Mouse (Mus musculus): ENCODE results near the gene Atoh8.
A peak's percentile ranks its signal among the peaks of the same experiment; 100 is the strongest.

Atoh8 gene

DNA sequence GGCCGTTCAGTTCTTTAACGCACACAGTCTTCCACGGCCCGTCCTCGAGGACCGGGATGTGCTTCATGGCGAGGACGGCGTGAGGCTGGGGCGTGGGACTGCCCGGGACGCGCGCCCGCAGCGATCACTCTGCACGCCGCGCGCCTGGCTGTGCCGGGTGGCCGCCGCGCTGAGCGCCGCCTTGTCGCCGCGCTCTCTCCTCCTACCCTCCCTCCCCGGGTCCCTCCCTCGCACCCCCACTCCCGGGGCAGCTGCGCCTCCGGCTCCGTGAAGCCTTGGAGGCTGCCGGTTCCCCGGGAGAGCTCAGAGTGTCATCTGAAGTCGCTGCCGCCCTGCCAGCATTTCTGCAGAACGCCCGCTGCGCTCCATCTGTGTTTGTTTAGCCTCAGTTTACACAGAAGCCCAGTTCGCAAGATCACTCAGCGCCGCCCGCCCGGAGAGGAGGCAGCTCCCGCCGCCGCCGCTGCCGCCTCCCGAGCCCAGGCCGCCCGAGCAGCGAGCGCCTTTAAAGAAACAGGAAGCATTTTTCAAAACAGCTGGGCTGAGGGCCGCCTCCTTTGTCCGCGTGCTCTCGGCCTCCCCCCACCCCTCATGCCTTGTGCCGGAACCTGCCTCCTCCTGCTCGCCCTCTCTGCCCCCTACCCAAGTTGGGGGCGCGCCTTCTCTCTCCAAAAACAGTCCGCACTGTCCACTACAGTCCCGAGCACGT lies at the start of gene Atoh8:
TSS of gene Atoh8 (minus strand) at position 480 of the 709 bp plus-strand sequence.
- Histone ChIP-seq H3K36me3 (ENCODE audit: insufficient read depth, low read length) (no peaks in the 10 kb centered on the region), H3K27me3 (ENCODE audit: insufficient read depth, low read length) (peaks cover 98% of the 10 kb centered on the region), H3K4me3 (replicated peaks; ENCODE audit: low read length) (peak within 1 kb of the TSS; percentile 79), H3K4me1 (replicated peaks; ENCODE audit: low read depth, low read length) (peaks cover 25% of the 10 kb centered on the region), H3K9me3 (ENCODE audit: low read length) (no peaks in the 10 kb centered on the region)
- no peak for TF ChIP-seq POU5F1 (IDR thresholded peaks at IDR 0.05; ENCODE audit: borderline replicate concordance, low read length)
- TF ChIP-seq CTCF (conservative IDR thresholded peaks at IDR 0.05; ENCODE audit: low read length) = no peak
- no peak for TF ChIP-seq NANOG (IDR thresholded peaks at IDR 0.05; ENCODE audit: borderline replicate concordance, low read length)

DNA sequence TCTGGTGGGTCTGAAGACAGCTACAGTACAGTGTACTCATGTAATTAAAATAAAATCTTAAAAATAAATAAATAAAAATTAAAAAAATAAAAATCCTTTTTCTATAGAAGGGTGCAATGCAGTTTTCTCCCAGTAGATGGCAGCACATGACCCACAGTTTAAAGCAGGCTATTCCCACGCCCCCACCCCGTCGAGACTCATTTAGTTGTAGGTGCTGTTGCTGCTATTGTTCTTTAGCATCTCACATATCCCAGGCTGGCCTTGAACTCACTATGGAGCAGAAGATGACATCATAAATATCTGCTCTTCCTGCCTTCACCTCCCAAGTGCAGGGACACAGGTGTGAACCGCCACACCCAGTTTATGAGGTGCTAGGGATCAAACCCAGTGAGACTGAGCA lies 48.5 kb upstream of the Atoh8 start:
- TF ChIP-seq POU5F1 (IDR thresholded peaks at IDR 0.05; ENCODE audit: borderline replicate concordance, low read length) (no peak), CTCF (conservative IDR thresholded peaks at IDR 0.05; ENCODE audit: low read length) (peak; percentile 80), NANOG (IDR thresholded peaks at IDR 0.05; ENCODE audit: borderline replicate concordance, low read length) (no peak)

DNA sequence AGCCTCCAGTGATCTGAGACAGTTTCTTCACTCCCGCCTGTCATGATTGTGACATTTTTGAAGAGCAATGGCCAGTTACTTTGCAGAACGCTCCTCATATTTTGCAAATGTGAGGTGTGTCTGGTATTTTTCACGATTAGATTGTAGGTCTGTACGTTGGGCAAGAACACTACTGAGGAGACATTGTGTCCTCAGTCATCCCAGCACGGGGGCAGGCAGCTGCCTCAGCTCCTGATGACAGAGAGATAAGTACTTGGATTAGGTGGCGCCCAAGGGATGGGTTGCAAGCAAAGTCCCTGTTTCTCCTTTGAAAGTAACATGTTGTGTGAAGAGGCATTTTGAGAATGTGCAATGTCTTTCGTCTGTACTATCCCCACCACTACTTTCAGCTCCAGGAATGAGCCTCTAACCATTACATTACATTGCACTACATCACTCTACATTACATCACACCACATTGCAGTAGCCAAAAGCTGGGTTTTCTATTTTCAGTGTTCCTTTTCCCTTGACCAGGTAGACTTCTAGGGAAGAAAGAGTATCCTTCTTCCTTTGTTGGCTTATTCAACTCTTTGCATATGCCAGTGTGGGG lies 45.1 kb upstream of the Atoh8 start:
- TF ChIP-seq CTCF (conservative IDR thresholded peaks at IDR 0.05; ENCODE audit: low read length) (no peak), NANOG (IDR thresholded peaks at IDR 0.05; ENCODE audit: borderline replicate concordance, low read length) (no peak), POU5F1 (IDR thresholded peaks at IDR 0.05; ENCODE audit: borderline replicate concordance, low read length) (no peak)
- Histone ChIP-seq H3K27me3 (ENCODE audit: insufficient read depth, low read length) (peaks cover 4% of the 10 kb centered on the region; the same call in 1 of the 2 replicates), H3K4me3 (replicated peaks; ENCODE audit: low read length) (no peak overlapping the region), H3K4me1 (replicated peaks; ENCODE audit: low read depth, low read length) (no peaks in the 10 kb centered on the region), H3K36me3 (ENCODE audit: insufficient read depth, low read length) (no peaks in the 10 kb centered on the region), H3K9me3 (ENCODE audit: low read length) (no peaks in the 10 kb centered on the region)

More for the DNA sequence above, 48.5 kb upstream of the Atoh8 start:
- Histone ChIP-seq H3K4me3 (replicated peaks; ENCODE audit: low read length) (no peak overlapping the region), H3K36me3 (ENCODE audit: insufficient read depth, low read length) (no peaks in the 10 kb centered on the region), H3K9me3 (ENCODE audit: low read length) (no peaks in the 10 kb centered on the region), H3K4me1 (replicated peaks; ENCODE audit: low read depth, low read length) (peaks cover 10% of the 10 kb centered on the region; the same call in 1 of the 2 replicates), H3K27me3 (ENCODE audit: insufficient read depth, low read length) (no peaks in the 10 kb centered on the region)

DNA sequence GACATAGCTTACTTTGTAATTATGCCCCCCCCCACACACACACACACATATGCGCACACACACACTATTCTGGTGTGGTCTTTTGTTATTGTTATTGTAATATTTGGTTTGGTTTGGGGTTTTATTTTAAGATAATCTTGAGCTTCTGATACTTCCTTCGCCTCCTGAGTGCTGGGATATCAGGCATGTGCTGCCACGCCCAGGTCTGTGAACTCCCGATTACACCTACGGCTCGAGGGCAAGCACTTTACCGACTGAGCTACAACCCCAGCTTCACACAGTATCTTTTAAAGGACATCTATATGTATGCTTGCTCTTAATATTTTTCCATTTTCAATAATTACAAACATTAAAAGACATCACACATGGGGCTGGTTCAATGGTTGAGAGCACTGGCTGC lies 44.1 kb upstream of the Atoh8 start:
- Histone ChIP-seq H3K4me1 (replicated peaks; ENCODE audit: low read depth, low read length) (no peaks in the 10 kb centered on the region), H3K4me3 (replicated peaks; ENCODE audit: low read length) (no peak overlapping the region), H3K27me3 (ENCODE audit: insufficient read depth, low read length) (peaks cover 4% of the 10 kb centered on the region; the same call in 1 of the 2 replicates), H3K9me3 (ENCODE audit: low read length) (no peaks in the 10 kb centered on the region), H3K36me3 (ENCODE audit: insufficient read depth, low read length) (no peaks in the 10 kb centered on the region)
- TF ChIP-seq NANOG (IDR thresholded peaks at IDR 0.05; ENCODE audit: borderline replicate concordance, low read length) (no peak), POU5F1 (IDR thresholded peaks at IDR 0.05; ENCODE audit: borderline replicate concordance, low read length) (no peak), CTCF (conservative IDR thresholded peaks at IDR 0.05; ENCODE audit: low read length) (no peak)

DNA sequence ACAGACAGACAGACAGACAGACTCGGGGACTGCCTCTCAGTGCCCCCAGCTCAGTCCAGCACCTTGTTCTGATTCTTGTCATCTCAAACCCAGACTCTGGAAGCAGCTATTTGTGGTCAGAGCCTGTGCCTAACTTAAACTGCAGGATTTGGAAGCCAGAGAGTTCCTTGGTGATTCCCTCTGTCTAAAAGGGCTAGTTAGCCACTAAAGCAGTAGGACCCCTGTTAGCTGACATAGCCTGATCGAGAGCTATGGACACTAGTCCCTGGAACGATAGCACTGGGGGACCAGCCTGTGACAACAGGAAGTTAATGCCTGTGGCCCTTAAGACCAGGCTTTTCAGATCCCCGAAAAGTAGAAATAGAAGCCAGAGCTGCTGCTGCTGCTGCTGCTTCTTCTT lies 43.5 kb upstream of the Atoh8 start:
- no peaks in the 10 kb centered on the region for H3K36me3 ChIP-seq (ENCODE audit: insufficient read depth, low read length)
- H3K4me1 ChIP-seq (replicated peaks; ENCODE audit: low read depth, low read length) = no peaks in the 10 kb centered on the region
- no peaks in the 10 kb centered on the region for H3K9me3 ChIP-seq (ENCODE audit: low read length)
- H3K27me3 ChIP-seq (ENCODE audit: insufficient read depth, low read length) = peaks cover 4% of the 10 kb centered on the region; the same call in 1 of the 2 replicates
- TF ChIP-seq POU5F1 (IDR thresholded peaks at IDR 0.05; ENCODE audit: borderline replicate concordance, low read length) (no peak), NANOG (IDR thresholded peaks at IDR 0.05; ENCODE audit: borderline replicate concordance, low read length) (no peak), CTCF (conservative IDR thresholded peaks at IDR 0.05; ENCODE audit: low read length) (no peak)
- no peak overlapping the region for H3K4me3 ChIP-seq (replicated peaks; ENCODE audit: low read length)

DNA sequence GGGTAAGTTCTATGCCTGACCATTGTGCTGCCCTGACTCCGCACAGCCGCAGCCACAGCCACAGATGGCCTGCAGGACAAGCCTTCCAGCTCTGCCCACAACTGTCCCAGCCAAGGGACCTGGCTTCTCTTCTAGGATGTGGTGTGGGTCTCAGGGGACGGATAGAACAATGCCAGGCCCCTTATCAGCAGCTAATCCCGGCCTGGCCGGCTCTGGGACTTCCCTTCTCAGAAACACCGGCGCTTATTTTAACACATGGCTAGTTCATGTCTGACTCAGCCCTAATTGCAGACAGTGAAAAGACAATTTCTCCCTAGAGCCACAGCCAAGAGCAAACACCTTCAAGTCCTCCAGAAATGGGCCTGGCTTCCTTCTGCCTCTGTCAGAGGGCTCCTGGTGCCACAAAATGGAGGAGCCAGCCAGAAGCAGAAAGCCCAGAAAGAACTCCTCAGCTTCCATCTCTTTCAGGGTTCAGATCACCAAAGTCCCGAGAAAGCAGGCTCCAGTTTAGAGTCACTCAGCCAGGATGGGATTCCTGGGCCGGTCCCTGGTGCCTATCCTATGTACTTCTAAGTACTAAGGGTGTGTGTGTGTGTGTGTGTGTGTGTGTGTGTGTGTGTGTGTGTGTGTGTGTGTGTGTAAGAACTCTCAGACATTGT lies 42.3 kb upstream of the Atoh8 start:
- Histone ChIP-seq H3K27me3 (ENCODE audit: insufficient read depth, low read length) (peaks cover 5% of the 10 kb centered on the region; the same call in 1 of the 2 replicates), H3K36me3 (ENCODE audit: insufficient read depth, low read length) (no peaks in the 10 kb centered on the region), H3K4me3 (replicated peaks; ENCODE audit: low read length) (no peak overlapping the region), H3K9me3 (ENCODE audit: low read length) (no peaks in the 10 kb centered on the region), H3K4me1 (replicated peaks; ENCODE audit: low read depth, low read length) (peaks cover 6% of the 10 kb centered on the region)
- TF ChIP-seq NANOG (IDR thresholded peaks at IDR 0.05; ENCODE audit: borderline replicate concordance, low read length) = no peak
- TF ChIP-seq POU5F1 (IDR thresholded peaks at IDR 0.05; ENCODE audit: borderline replicate concordance, low read length) = no peak
- no peak for TF ChIP-seq CTCF (conservative IDR thresholded peaks at IDR 0.05; ENCODE audit: low read length)

DNA sequence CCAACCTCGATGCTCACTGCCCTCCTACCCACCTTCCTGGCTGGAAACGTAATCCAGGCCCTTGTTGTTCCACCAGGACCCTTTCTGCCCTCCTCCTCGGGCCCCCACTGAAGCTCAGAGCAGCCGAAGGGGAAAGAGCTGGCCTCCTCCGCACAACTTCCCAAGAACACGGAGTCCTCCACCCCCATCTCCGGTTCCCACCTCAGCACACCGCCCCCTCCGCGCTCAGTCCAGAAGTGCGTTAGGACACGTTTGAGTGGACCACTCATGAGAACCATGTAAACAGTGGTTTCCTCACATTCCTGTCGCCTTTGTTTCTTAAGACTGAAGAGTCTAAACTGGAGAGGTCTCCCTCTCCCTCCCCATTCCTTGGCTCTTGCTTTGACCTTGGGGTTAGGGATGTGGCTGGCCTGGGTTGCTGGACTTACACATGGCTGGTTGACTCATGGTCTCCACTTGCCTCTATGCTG lies 41.6 kb upstream of the Atoh8 start:
- no peaks in the 10 kb centered on the region for H3K9me3 ChIP-seq (ENCODE audit: low read length)
- no peak overlapping the region for H3K4me3 ChIP-seq (replicated peaks; ENCODE audit: low read length)
- TF ChIP-seq CTCF (conservative IDR thresholded peaks at IDR 0.05; ENCODE audit: low read length) (no peak), POU5F1 (IDR thresholded peaks at IDR 0.05; ENCODE audit: borderline replicate concordance, low read length) (no peak), NANOG (IDR thresholded peaks at IDR 0.05; ENCODE audit: borderline replicate concordance, low read length) (no peak)
- no peaks in the 10 kb centered on the region for H3K36me3 ChIP-seq (ENCODE audit: insufficient read depth, low read length)
- peaks cover 6% of the 10 kb centered on the region for H3K4me1 ChIP-seq (replicated peaks; ENCODE audit: low read depth, low read length)
- H3K27me3 ChIP-seq (ENCODE audit: insufficient read depth, low read length) = peaks cover 9% of the 10 kb centered on the region; the same call in 1 of the 2 replicates

DNA sequence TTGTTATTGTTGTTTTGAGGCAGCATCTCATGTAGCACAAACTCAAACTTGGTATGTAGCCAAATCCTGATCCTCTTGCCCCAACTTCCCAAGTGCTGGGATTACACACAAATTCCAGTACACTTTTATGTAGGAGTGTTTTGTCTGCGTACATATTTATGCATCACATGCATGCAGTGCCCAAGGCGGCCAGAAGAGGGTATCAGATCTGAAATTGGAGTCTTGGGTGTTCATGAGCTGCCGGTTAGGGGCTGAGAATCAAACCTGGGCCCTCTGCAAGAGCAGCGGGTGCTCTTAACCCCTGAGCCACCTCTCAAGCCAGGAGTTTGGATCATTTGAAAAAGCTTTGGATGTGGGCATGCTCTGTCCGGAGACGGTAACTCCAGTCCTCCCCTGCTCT lies 40.8 kb upstream of the Atoh8 start:
- no peaks in the 10 kb centered on the region for H3K9me3 ChIP-seq (ENCODE audit: low read length)
- no peaks in the 10 kb centered on the region for H3K36me3 ChIP-seq (ENCODE audit: insufficient read depth, low read length)
- no peak overlapping the region for H3K4me3 ChIP-seq (replicated peaks; ENCODE audit: low read length)
- TF ChIP-seq NANOG (IDR thresholded peaks at IDR 0.05; ENCODE audit: borderline replicate concordance, low read length) = no peak
- no peak for TF ChIP-seq POU5F1 (IDR thresholded peaks at IDR 0.05; ENCODE audit: borderline replicate concordance, low read length)
- peak; percentile 53 for TF ChIP-seq CTCF (conservative IDR thresholded peaks at IDR 0.05; ENCODE audit: low read length)
- H3K27me3 ChIP-seq (ENCODE audit: insufficient read depth, low read length) = peaks cover 9% of the 10 kb centered on the region; the same call in 1 of the 2 replicates
- peaks cover 6% of the 10 kb centered on the region for H3K4me1 ChIP-seq (replicated peaks; ENCODE audit: low read depth, low read length)
